Mouse (Mus musculus) right cerebral cortex, postnatal 4 days (tissue): ENCODE data around the gene Coro7.
A peak's percentile ranks its signal among the peaks of the same experiment; 100 is the strongest.
"Not testable (repeated sequence)": the region's sequence is repeated elsewhere in the genome, so short reads cannot be mapped to it uniquely, and the experiment has no call there.

Experiments
- DNase-seq: peaks from one replicate; pipeline ENCODE4 v3.0.0-alpha.2; 2022

Gene Coro7

GRCm38 (mm10) chr16:4679121-4680018 lies at the start of gene Coro7:
TSS of gene Coro7 (minus strand) at chr16:4679777.
- DNase-seq = peak; percentile 72

GRCm38 (mm10) chr16:4727963-4728362 lies 48.4 kb upstream of the Coro7 start:
- no peak for DNase-seq

GRCm38 (mm10) chr16:4727526-4727925 lies 47.9 kb upstream of the Coro7 start:
- no peak for DNase-seq

- no peak for DNase-seq
These were observed 47.1 kb upstream of the Coro7 start for GRCm38 (mm10) chr16:4726528-4727128.

- DNase-seq = peak; percentile 92
These were observed 46.4 kb upstream of the Coro7 start, which contains the start of gene Hmox2 for GRCm38 (mm10) chr16:4725780-4726527. TSS of gene Hmox2 (plus strand) at chr16:4726361.

- DNase-seq = no peak
These were observed 45.7 kb upstream of the Coro7 start for GRCm38 (mm10) chr16:4725266-4725665.

GRCm38 (mm10) chr16:4722915-4723209 lies 43.3 kb upstream of the Coro7 start:
- no peak for DNase-seq

- no peak for DNase-seq
These were observed 42.7 kb upstream of the Coro7 start for GRCm38 (mm10) chr16:4722128-4722914.

GRCm38 (mm10) chr16:4718753-4719518 lies 39.4 kb upstream of the Coro7 start, which contains the start of gene Nmral1:
TSS of gene Nmral1 (minus strand) at chr16:4719356.
- DNase-seq = peak; percentile 58

GRCm38 (mm10) chr16:4717866-4718265 lies 38.3 kb upstream of the Coro7 start:
- no peak for DNase-seq

- DNase-seq = no peak
These were observed 34.5 kb upstream of the Coro7 start for GRCm38 (mm10) chr16:4713861-4714710.

GRCm38 (mm10) chr16:4711173-4711572 lies 31.6 kb upstream of the Coro7 start:
- DNase-seq = no peak

GRCm38 (mm10) chr16:4705541-4705940 lies 26.0 kb upstream of the Coro7 start:
- no peak for DNase-seq

- no peak for DNase-seq
These were observed 23.1 kb upstream of the Coro7 start for GRCm38 (mm10) chr16:4702646-4703045.

GRCm38 (mm10) chr16:4701211-4701610 lies 21.6 kb upstream of the Coro7 start:
- DNase-seq = no peak

- DNase-seq = not testable (repeated sequence)
These were observed 9.8 kb upstream of the Coro7 start for GRCm38 (mm10) chr16:4689371-4689770.

- DNase-seq = no peak
These were observed 4.8 kb upstream of the Coro7 start for GRCm38 (mm10) chr16:4684457-4684791.

- peak; percentile 99 for DNase-seq
These were observed 4.2 kb upstream of the Coro7 start for GRCm38 (mm10) chr16:4683581-4684456.

- no peak for DNase-seq
These were observed 3.6 kb upstream of the Coro7 start for GRCm38 (mm10) chr16:4683193-4683580.

- DNase-seq = no peak
These were observed 3.1 kb upstream of the Coro7 start for GRCm38 (mm10) chr16:4682628-4683179.
